Mouse (Mus musculus): Measurements from ENCODE around the gene Gm6657. TPM values are rescaled to one million over a fixed set of nuclear protein-coding genes. Genes with fewer than 3 reads are reported as not detected.

Gm6657 gene
- not detected in 2 replicates for polyA plus RNA-seq (2021; fragmentation: Nextera tagmentation)
- long read RNA-seq, experiment 1: 0 reads
- long read RNA-seq, experiment 2: 0 reads

DNA sequence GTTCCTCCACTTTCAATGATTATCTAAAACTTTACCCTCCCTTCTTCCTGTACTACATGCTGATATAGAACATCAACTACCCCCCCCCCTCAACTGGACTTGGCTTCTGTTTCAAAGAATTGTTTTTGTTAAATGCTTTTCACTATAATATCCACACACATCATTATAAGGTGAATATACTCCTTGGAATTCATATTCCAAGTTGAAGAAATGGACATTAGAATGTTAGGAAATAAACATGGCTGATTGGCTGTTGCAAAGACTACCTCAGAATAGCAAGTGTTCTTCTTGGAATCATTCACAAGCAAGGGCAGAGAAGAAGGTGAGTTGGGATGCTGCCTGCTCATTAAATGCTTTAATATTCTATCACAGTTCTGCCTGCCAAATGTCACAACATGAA lies at the start of gene Gm6657:
TSS of gene Gm6657 (plus strand) at position 301 of the 400 bp plus-strand sequence.

GRCm38 (mm10) chr12:78225707-78226518 lies 31.9 kb downstream of the Gm6657 start, which contains the start of gene Gphn:
TSS of gene Gphn (plus strand) at chr12:78226379.

Other genes starting within 250 kb of the Gm6657 start
- gene Gphn, start 32.1 kb downstream of the Gm6657 start, polyA plus RNA-seq (2021; fragmentation: Nextera tagmentation): 36.3 and 38.9 TPM in 2 replicates

Data from layer of hippocampus, adult 6 months (tissue).